Mouse (Mus musculus): Measurements from ENCODE around the gene Dennd1c.

Dennd1c gene

GRCm38 (mm10) chr17:57047406-57047805 lies 30.9 kb downstream of the Dennd1c start:
- DNase-seq (ENCODE audit: low spot score): no peak

- DNase-seq (ENCODE audit: low spot score): no peak
Observed at GRCm38 (mm10) chr17:57041554-57041953, 36.8 kb downstream of the Dennd1c start, which contains the start of gene Slc25a41. Slc25a41 (minus strand) TSS chr17:57041654.

- DNase-seq (ENCODE audit: low spot score): no peak
Observed at GRCm38 (mm10) chr17:57038978-57039377, 39.3 kb downstream of the Dennd1c start.

DNA sequence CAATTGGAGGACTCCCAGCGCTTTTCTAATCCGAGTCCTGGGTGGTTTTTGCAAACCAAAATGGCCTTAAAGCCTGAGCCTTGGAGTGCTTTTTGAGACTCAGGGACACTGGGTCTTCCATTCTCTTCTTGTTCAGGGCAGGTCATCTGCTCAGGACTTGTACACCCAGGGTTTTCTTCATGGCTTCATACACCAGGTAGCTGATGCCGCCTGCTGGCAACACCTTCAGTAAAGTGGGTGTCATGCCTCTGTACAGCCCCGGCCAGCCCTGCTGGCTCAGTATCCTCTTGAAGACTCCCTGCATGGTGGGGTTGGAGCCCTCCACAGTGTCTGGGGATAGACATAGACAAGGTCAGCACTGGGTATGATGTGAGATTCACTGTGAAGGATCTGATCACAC lies 45.5 kb downstream of the Dennd1c start:
- no peak for DNase-seq (ENCODE audit: low spot score)

DNA sequence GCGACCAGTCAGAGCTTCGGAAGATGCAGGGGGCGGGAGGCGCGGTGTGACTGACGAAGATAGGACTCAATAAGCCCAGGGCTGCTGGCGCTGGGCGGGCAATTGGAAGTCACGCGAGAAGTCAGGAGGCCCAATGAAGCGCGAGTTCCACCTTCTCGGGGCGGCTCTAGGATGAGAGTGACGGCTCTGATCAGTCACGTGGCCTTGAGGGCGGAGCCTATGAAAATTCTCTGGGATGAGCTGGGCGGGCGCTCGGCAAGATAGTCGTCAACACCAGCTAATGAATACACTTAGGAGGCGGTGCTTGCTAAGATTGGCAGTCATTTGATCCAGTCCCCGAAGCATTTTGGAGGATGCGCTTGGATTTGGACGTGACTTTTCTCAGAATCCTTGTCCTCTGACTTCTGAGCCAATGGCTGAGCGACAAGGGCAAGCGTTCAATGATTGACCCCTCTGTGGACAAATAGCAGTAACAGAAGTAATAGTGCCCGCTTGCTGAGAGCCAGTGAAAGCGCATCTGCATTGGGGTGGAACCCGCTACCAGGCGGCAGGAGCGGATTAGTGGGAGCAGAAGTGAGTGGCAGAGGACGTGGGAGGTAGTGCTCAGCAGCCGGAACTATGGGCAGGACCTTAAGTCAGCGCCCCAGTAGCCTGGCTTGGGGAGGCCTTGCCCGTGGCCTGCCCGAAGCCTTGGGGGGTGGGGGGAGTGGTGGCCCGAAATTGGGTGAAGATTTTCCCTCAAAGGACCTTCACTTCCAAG lies 46.5 kb downstream of the Dennd1c start:
- peak; percentile 100 for DNase-seq (ENCODE audit: low spot score)

- DNase-seq (ENCODE audit: low spot score): no peak
Observed at GRCm38 (mm10) chr17:57030931-57031660, 47.2 kb downstream of the Dennd1c start, which contains the start of gene Khsrp. Khsrp (minus strand) TSS chr17:57031522.

- no peak for DNase-seq (ENCODE audit: low spot score)
Observed at GRCm38 (mm10) chr17:57029691-57030090, 48.6 kb downstream of the Dennd1c start.

DNA sequence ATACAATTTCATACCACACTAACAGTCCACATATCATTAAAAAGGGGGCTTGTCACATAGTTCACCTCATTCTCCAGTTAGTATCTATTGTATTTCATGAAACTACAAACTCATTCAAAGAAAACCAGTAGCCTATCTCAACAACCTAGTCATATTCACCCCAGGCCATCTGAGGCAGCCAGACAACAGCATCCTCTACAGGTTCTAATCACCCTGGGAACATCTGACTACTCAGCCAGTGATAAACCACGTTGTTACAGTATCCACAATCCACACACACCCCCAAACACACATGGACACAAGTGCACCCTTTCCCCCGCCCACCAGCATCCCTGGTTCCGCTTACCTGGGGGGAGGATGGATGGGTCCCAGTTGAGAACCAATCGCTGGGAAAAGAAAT lies 50.8 kb downstream of the Dennd1c start:
- no peak for DNase-seq (ENCODE audit: low spot score)

- DNase-seq (ENCODE audit: low spot score): no peak
Observed at GRCm38 (mm10) chr17:57020960-57021359, 57.4 kb downstream of the Dennd1c start.

- no peak for DNase-seq (ENCODE audit: low spot score)
Observed at GRCm38 (mm10) chr17:57019693-57020092, 58.6 kb downstream of the Dennd1c start.

All from ovary, adult 18-20 months (tissue).